Mouse (Mus musculus) stomach, postnatal 0 days (tissue): ENCODE data around the gene Slc44a1.

Source experiments
- CTCF ChIP-seq: IDR thresholded peaks from 2 replicates; pipeline ENCODE4 v1.5.1; 2016; ENCODE audit warnings: antibody characterized with exemption, low read depth, mild to moderate bottlenecking, moderate library complexity
- EP300 ChIP-seq: optimal IDR thresholded peaks from 2 replicates; pipeline ENCODE3; 2016; ENCODE audit warnings: antibody characterized with exemption

- TF ChIP-seq CTCF (no peak), EP300 (no peak)
Observed at GRCm38 (mm10) chr4:53487216-53488188, 47.3 kb downstream of the Slc44a1 start.
